Mouse (Mus musculus) layer of hippocampus, adult 8-10 months (tissue): Measurements from ENCODE around the gene Agfg2. TPM values are rescaled to one million over a fixed set of nuclear protein-coding genes. Genes with fewer than 3 reads are reported as not detected.
"Not testable (repeated sequence)": the region's sequence is repeated elsewhere in the genome, so short reads cannot be mapped to it uniquely, and the experiment has no call there.

Experiments used
- DNase-seq, 2 experiments: peaks; one replicate each; pipeline ENCODE4 v3.0.0; 2022; ENCODE audit warnings: low spot score in 2 of 2
- total RNA-seq, 4 experiments: library from RNA; stranded (reverse); gene quantifications; 2 replicates each; pipeline ENCODE4 v1.2.4; 2022

The Agfg2 gene
- 10 to 100 TPM; 66.1 to 66.6 (median 66.5) TPM for total RNA-seq

- DNase-seq, result peak; percentile 99 to 100
Observed at GRCm38 (mm10) chr5:137684294-137685123, at the start of gene Agfg2. Gene Agfg2, minus strand, starts transcription at chr5:137684726.

- no peak for DNase-seq
Observed at GRCm38 (mm10) chr5:137733638-137734288, 49.2 kb upstream of the Agfg2 start.

GRCm38 (mm10) chr5:137726767-137727166 is 42.2 kb upstream of the Agfg2 start:
- no peak for DNase-seq

GRCm38 (mm10) chr5:137723840-137724239 is 39.3 kb upstream of the Agfg2 start:
- DNase-seq, result no peak

- DNase-seq, result not testable (repeated sequence)
Observed at GRCm38 (mm10) chr5:137720558-137721164, 36.1 kb upstream of the Agfg2 start.

GRCm38 (mm10) chr5:137719088-137719487 is 34.6 kb upstream of the Agfg2 start:
- no peak for DNase-seq

- no peak for DNase-seq
Observed at GRCm38 (mm10) chr5:137718020-137718790, 33.7 kb upstream of the Agfg2 start.

- no peak for DNase-seq
Observed at GRCm38 (mm10) chr5:137715685-137716084, 31.2 kb upstream of the Agfg2 start.

- DNase-seq, result no peak
Observed at GRCm38 (mm10) chr5:137713454-137713853, 28.9 kb upstream of the Agfg2 start.

GRCm38 (mm10) chr5:137706913-137707633 is 22.5 kb upstream of the Agfg2 start:
- DNase-seq, result peak in 1 of 2 experiments; percentile 35

- no peak for DNase-seq
Observed at GRCm38 (mm10) chr5:137705242-137705641, 20.7 kb upstream of the Agfg2 start.

- DNase-seq, result no peak
Observed at GRCm38 (mm10) chr5:137699850-137700249, 15.3 kb upstream of the Agfg2 start.

- no peak for DNase-seq
Observed at GRCm38 (mm10) chr5:137699080-137699479, 14.6 kb upstream of the Agfg2 start.

- DNase-seq, result no peak
Observed at GRCm38 (mm10) chr5:137695930-137696329, 11.4 kb upstream of the Agfg2 start.

- no peak for DNase-seq
Observed at GRCm38 (mm10) chr5:137694796-137695195, 10.3 kb upstream of the Agfg2 start.

- no peak for DNase-seq
Observed at GRCm38 (mm10) chr5:137691881-137692280, 7.4 kb upstream of the Agfg2 start.

- DNase-seq, result no peak
Observed at GRCm38 (mm10) chr5:137690531-137690930, 6.0 kb upstream of the Agfg2 start.

- no peak for DNase-seq
Observed at GRCm38 (mm10) chr5:137689974-137690373, 5.4 kb upstream of the Agfg2 start.

GRCm38 (mm10) chr5:137686127-137686790 is 1.7 kb upstream of the Agfg2 start:
- DNase-seq, result no peak

GRCm38 (mm10) chr5:137685653-137686052 is 1.1 kb upstream of the Agfg2 start:
- no peak for DNase-seq
